Mouse (Mus musculus) G1E (cell line): ENCODE measurements around the gene Phgr1.

Source experiments
- CTCF ChIP-seq: IDR thresholded peaks from 2 replicates; pipeline ENCODE4 v1.5.1; 2012; ENCODE audit warnings: low read depth, low read length, inconsistent platforms, mixed read lengths
- GATA1 ChIP-seq: IDR thresholded peaks from 2 replicates; pipeline ENCODE4 v1.6.1; 2012; ENCODE audit warnings: borderline replicate concordance, low read length, inconsistent platforms, mixed read lengths
- GATA2 ChIP-seq: IDR thresholded peaks from 2 replicates; pipeline ENCODE4 v1.6.1; 2012; ENCODE audit warnings: low read depth, low read length, inconsistent platforms, borderline replicate concordance
- POLR2AphosphoS5 ChIP-seq: IDR thresholded peaks from 2 replicates; pipeline ENCODE4 v1.6.1; 2012; ENCODE audit warnings: low read depth, low read length, inconsistent platforms; ENCODE audit not compliant: insufficient replicate concordance
- TAL1 ChIP-seq: conservative IDR thresholded peaks from 2 replicates; pipeline ENCODE4 v1.6.1; 2012; ENCODE audit warnings: low read depth, low read length, inconsistent platforms, mixed read lengths

GRCm38 (mm10) chr2:118790551-118791525 lies 18.3 kb downstream of the Phgr1 start:
- TF ChIP-seq CTCF = no peak
- no peak for TF ChIP-seq TAL1
- no peak for TF ChIP-seq GATA1
- TF ChIP-seq GATA2 = no peak
- TF ChIP-seq POLR2AphosphoS5 = no peak
